Mouse (Mus musculus): ENCODE data around the gene Apol8. TPM values are rescaled to one million over a fixed set of nuclear protein-coding genes. Genes with fewer than 3 reads are reported as not detected.

Gene Apol8
- 1.3 and 2.1 TPM in 2 replicates for polyA plus RNA-seq (2021; fragmentation: Nextera tagmentation)
- long read RNA-seq, experiment 1, partial matches to known transcripts: 0 of 4 reads
- long read RNA-seq, experiment 1, other reads (novel, unspliced or antisense): 3 of 4 reads
- long read RNA-seq, experiment 2, partial matches to known transcripts: 0 of 4 reads
- long read RNA-seq, experiment 2, other reads (novel, unspliced or antisense): 0 of 4 reads

GRCm38 (mm10) chr15:77756848-77757247, at the start of gene Apol8:
Gene Apol8, minus strand, starts transcription at chr15:77757003.

GRCm38 (mm10) chr15:77728739-77729138, 28.1 kb downstream of the Apol8 start, which contains the start of gene Apol9b:
Gene Apol9b, plus strand, starts transcription at chr15:77729039.

GRCm38 (mm10) chr15:77698656-77699055, 58.1 kb downstream of the Apol8 start, which contains the start of gene Apol7e:
Gene Apol7e, plus strand, starts transcription at chr15:77698857.

Other genes with a start within 250 kb of the Apol8 start
- not detected in 2 replicates for gene Apol11a, start 248.7 kb downstream of the Apol8 start, polyA plus RNA-seq (2021; fragmentation: Nextera tagmentation)
- not detected in 2 replicates for gene Apol7c, start 223.7 kb downstream of the Apol8 start, polyA plus RNA-seq (2021; fragmentation: Nextera tagmentation)
- gene 1700025B11Rik, start 195.1 kb downstream of the Apol8 start, polyA plus RNA-seq (2021; fragmentation: Nextera tagmentation): not detected in 2 replicates
- gene Apol10b, start 160.9 kb downstream of the Apol8 start, polyA plus RNA-seq (2021; fragmentation: Nextera tagmentation): 0.16 TPM in 1 of 2 replicates, not detected in the other
- gene Gm36245, start 157.7 kb downstream of the Apol8 start, polyA plus RNA-seq (2021; fragmentation: Nextera tagmentation): not detected in 2 replicates
- gene Apol11b, start 113.7 kb downstream of the Apol8 start, polyA plus RNA-seq (2021; fragmentation: Nextera tagmentation): not detected in 2 replicates
- gene Apol7e, start 58.1 kb downstream of the Apol8 start, polyA plus RNA-seq (2021; fragmentation: Nextera tagmentation): 0.13 TPM in 1 of 2 replicates, not detected in the other
- gene Apol9b, start 28.0 kb downstream of the Apol8 start, polyA plus RNA-seq (2021; fragmentation: Nextera tagmentation): 0.20 and 0.33 TPM in 2 replicates
- 11.0 and 12.9 TPM in 2 replicates for gene Myh9, start 85.2 kb upstream of the Apol8 start, polyA plus RNA-seq (2021; fragmentation: Nextera tagmentation)
- gene Txn2, start 172.0 kb upstream of the Apol8 start, polyA plus RNA-seq (2021; fragmentation: Nextera tagmentation): 330 and 344 TPM in 2 replicates
- 5.4 and 6.4 TPM in 2 replicates for gene Foxred2, start 199.7 kb upstream of the Apol8 start, polyA plus RNA-seq (2021; fragmentation: Nextera tagmentation)
- 97.5 and 106 TPM in 2 replicates for gene Eif3d, start 213.8 kb upstream of the Apol8 start, polyA plus RNA-seq (2021; fragmentation: Nextera tagmentation)